Mouse (Mus musculus) stomach, embryonic 14.5 days (tissue): ENCODE results near the gene Med16. TPM values are rescaled to one million over a fixed set of nuclear protein-coding genes. Genes with fewer than 3 reads are reported as not detected.

Source experiments
- ATAC-seq: fragments of 200-750 bp; cut with Nextera tagmentation; 2 replicates; pipeline ENCODE4 v1.8.0; 2017; ENCODE audit warnings: low read depth, moderate TSS enrichment; ENCODE audit not compliant: insufficient number of reproducible peaks, insufficient read depth, low FRiP score
- H3K27ac ChIP-seq: fragments of 300-500 bp; sonication (generic); 2 replicates; pipeline ENCODE4 v1.5.1; 2014; ENCODE audit warnings: mild to moderate bottlenecking, low read length, moderate library complexity, mixed read lengths
- H3K27me3 ChIP-seq: fragments of 300-500 bp; sonication (generic); 2 replicates; pipeline ENCODE4 v1.6.1; 2014; ENCODE audit warnings: low read length, control low read depth, mixed read lengths; ENCODE audit not compliant: control insufficient read depth, insufficient read depth
- H3K36me3 ChIP-seq: fragments of 300-500 bp; sonication (generic); 2 replicates; pipeline ENCODE4 v1.6.1; 2014; ENCODE audit warnings: mild to moderate bottlenecking, control low read depth, low read length, moderate library complexity, mixed read lengths; ENCODE audit not compliant: control insufficient read depth, insufficient read depth
- H3K4me1 ChIP-seq: fragments of 300-500 bp; sonication (generic); 2 replicates; pipeline ENCODE4 v1.6.1; 2014; ENCODE audit warnings: low read length, control low read depth, mixed read lengths; ENCODE audit not compliant: control insufficient read depth, insufficient read depth
- H3K4me2 ChIP-seq: fragments of 300-500 bp; sonication (generic); replicated peaks from 2 replicates; pipeline ENCODE4 v1.6.1; 2014; ENCODE audit warnings: low read depth, low read length, control low read depth
- H3K4me3 ChIP-seq: fragments of 300-500 bp; sonication (generic); 2 replicates; pipeline ENCODE4 v1.5.1; 2014; ENCODE audit warnings: low read depth, low read length, control low read depth
- H3K9ac ChIP-seq: fragments of 300-500 bp; sonication (generic); replicated peaks from 2 replicates; pipeline ENCODE4 v1.6.1; 2014; ENCODE audit warnings: low read depth, mild to moderate bottlenecking, control low read depth, low read length, moderate library complexity, mixed read lengths
- H3K9me3 ChIP-seq: fragments of 300-500 bp; sonication (generic); 2 replicates; pipeline ENCODE4 v1.6.1; 2016; ENCODE audit warnings: low read depth, low read length, control low read depth; ENCODE audit not compliant: control insufficient read depth
- WGBS: fragments of 180-500 bp; shearing (Covaris S2); extraction: QIAGEN DNeasy Blood & Tissue Kit; methylation state at CpG from one replicate; pipeline ENCODE4 v1.1.7; 2014; 5-methylcytosine and 5-hydroxymethylcytosine counted together
- polyA plus RNA-seq: library from polyadenylated mRNA; unstranded; fragments of >200 nt; fragmentation: Nextera tagmentation; extraction: Ambion mirVana; gene quantifications from 2 replicates; pipeline ENCODE4 v1.2.1, GENCODE M21; 2014

The Med16 gene
- polyA plus RNA-seq, 1 experiment from 2014 or later = 43.4 TPM

DNA sequence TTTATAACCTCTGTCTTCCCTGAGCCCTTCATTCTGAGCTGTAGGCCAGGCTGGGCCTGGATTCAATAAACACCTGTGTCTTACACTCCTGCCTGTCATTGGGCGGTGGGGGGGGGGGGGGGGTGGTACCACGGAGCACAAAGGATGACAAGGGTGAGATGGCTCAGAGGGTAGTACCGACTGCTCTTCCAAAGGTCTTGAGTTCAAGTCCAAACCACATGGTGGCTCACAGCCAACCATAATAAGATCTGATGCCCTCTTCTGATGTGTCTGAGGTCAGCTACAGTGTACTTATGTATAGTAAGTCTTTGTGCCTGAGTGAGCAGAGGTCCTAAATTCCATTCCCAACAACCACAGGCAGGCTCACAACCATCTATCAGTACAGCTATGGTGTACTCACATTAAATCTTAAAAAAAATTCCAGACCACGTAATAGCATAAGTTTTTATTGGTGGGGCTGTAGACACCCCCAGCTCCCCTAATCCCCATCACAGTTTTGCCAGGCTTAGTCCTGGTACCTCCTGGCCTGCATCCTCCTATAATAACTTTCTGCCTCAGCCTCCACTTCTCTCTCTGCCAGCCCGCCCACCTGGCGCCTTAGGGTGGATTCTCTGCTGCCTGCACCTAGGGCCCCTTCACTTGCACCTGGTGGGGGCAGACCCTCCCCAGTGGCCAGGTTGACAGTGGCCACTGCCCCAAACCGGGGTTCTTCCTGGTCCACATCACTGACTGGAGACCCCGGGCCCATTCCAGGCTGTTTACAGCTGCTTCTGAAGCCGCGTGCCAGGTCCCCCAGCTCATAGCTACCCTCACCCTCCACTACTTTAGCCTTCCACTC is 44.2 kb downstream of the Med16 start:
- 0 out of 2 replicates have a peak, but pooled peaks have one; percentile 28 for ATAC-seq
- Histone ChIP-seq H3K4me3 (no peak overlapping the region), H3K4me1 (0 out of 2 replicates have a peak, but pooled peaks cover 2% of the 10 kb centered on the region), H3K9ac (no peak overlapping the region), H3K36me3 (peaks cover 65% of the 10 kb centered on the region), H3K9me3 (no peaks in the 10 kb centered on the region), H3K4me2 (no peak overlapping the region), H3K27me3 (no peaks in the 10 kb centered on the region), H3K27ac (peak overlapping the region; percentile 21; the same call in 1 of the 2 replicates)
- WGBS = 45% methylated on average over 10 of the region's 10 CpGs

DNA sequence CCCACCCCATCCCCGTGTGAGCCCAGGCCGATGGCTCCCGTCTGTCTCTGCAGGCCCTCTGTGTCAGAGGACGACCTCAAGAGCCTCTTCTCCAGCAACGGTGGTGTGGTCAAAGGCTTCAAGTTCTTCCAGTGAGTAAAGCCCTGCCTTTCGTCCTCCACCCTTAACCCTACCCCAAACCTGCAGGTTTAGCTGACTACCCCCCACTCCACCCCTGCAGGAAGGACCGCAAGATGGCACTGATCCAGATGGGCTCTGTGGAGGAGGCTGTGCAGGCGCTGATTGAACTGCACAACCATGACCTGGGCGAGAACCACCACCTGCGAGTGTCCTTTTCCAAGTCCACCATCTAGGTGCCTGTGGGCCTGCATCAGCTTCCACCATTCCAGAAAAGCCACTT is 45.8 kb downstream of the Med16 start:
- 65% methylated on average over 10 of the region's 10 CpGs for WGBS
- H3K27ac ChIP-seq = no peak overlapping the region
- H3K36me3 ChIP-seq = peaks cover 80% of the 10 kb centered on the region
- ATAC-seq = no peak
- H3K4me3 ChIP-seq = no peak overlapping the region
- H3K9me3 ChIP-seq = no peaks in the 10 kb centered on the region
- no peak overlapping the region for H3K4me2 ChIP-seq
- H3K4me1 ChIP-seq = peaks cover 11% of the 10 kb centered on the region
- no peaks in the 10 kb centered on the region for H3K27me3 ChIP-seq
- H3K9ac ChIP-seq = no peak overlapping the region

- H3K27ac ChIP-seq = no peak overlapping the region
- H3K36me3 ChIP-seq = peaks cover 82% of the 10 kb centered on the region
These were observed 46.5 kb downstream of the Med16 start for GRCm38 (mm10) chr10:79862049-79862788.

DNA sequence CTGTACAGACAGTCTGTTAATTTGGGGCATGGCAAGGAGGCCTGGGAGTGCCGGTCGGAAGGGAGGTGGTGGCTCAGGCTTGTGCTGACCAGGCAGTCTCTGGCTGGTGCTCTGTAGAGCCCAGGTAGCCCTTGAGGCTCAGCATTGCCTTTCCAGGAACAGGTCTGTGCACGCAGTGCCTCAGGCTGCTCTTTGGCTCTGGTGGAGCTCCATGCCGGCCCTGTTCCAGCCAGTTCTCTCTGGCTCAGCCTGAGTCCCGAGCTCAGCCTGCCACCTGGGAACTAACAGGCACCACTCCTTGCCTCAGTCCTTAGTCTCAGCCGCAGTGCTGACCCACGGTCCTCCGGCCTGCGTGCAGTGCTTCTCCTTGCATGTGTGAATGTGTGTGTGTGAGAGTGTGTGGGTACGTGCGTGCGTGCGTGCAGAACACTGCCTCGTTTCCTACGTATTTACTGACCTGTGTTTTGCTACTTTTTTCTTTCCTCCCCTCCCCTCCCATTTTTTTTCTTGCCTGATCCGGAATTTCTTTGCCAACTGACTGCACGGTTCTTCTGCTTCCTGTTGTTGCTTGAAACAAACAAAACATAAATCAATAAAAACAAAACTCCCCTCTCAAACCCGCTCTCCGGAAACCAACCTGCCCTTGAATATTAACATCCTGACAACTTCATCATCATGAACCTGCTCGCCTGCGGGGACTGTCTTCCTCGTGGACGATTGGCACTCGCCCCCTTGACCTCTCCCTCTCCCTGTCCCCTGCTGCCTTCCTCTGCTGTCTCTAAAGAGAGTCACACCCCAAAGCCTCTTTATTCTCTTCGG is 47.3 kb downstream of the Med16 start:
- peaks cover 87% of the 10 kb centered on the region for H3K36me3 ChIP-seq
- H3K27ac ChIP-seq = no peak overlapping the region
- no peak overlapping the region for H3K4me2 ChIP-seq
- H3K4me1 ChIP-seq = peaks cover 26% of the 10 kb centered on the region
- H3K27me3 ChIP-seq = no peaks in the 10 kb centered on the region
- no peak for ATAC-seq
- WGBS = 71% methylated on average over 25 of the region's 25 CpGs
- no peak overlapping the region for H3K9ac ChIP-seq
- no peak overlapping the region for H3K4me3 ChIP-seq
- H3K9me3 ChIP-seq = no peaks in the 10 kb centered on the region

More at GRCm38 (mm10) chr10:79862049-79862788, 46.5 kb downstream of the Med16 start:
- Histone ChIP-seq H3K4me3 (no peak overlapping the region), H3K4me2 (no peak overlapping the region), H3K9ac (no peak overlapping the region), H3K4me1 (peaks cover 18% of the 10 kb centered on the region), H3K9me3 (no peaks in the 10 kb centered on the region), H3K27me3 (no peaks in the 10 kb centered on the region)
- 88% methylated on average over 23 of the region's 23 CpGs for WGBS
- no peak for ATAC-seq

DNA sequence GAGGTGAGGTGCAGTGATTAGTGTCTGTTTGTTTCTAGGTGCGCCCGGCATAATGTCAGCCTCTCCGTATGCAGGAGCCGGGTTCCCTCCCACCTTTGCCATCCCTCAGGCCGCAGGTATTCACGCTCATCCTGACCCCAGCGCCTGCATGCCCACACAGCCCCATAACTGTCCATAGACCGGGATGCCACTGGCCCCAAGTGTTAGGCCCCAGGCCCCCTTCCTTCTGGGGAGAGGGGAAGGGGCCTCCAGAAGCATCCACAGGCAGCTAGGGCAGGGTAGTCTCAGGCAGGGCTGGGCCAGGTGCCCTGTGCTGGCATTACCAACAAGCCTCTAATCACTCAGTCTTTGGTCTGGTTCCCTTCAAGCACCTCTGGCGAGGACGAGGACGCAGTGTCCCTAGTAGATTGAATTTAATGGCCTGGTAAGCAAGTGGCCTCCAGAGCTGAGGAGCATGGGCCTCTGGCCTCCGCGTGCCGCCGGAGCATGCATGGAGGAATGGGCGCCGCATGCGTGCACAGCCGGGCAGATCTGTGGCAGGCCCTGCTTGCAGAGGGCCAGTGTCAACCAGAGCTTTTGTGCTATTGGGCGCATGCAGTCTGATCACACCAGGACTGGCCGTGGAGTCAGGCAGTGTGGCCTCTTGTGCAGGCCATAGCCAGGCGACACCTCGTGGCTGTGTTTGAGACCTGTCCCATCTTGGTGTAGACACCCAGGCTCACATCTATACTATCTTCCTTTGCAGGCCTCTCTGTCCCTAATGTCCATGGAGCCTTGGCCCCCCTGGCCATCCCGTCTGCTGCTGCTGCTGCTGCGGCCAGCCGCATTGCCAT is 48.4 kb downstream of the Med16 start:
- WGBS = 90% methylated on average over 26 of the region's 26 CpGs
- no peaks in the 10 kb centered on the region for H3K27me3 ChIP-seq
- no peaks in the 10 kb centered on the region for H3K9me3 ChIP-seq
- ATAC-seq = no peak
- no peak overlapping the region for H3K4me2 ChIP-seq
- no peak overlapping the region for H3K27ac ChIP-seq
- 0 out of 2 replicates have a peak overlapping the region, but pooled peaks have one; percentile 1 for H3K4me3 ChIP-seq
- no peak overlapping the region; the same call in 1 of the 2 replicates for H3K9ac ChIP-seq
- peaks cover 84% of the 10 kb centered on the region for H3K36me3 ChIP-seq
- H3K4me1 ChIP-seq = peaks cover 30% of the 10 kb centered on the region

DNA sequence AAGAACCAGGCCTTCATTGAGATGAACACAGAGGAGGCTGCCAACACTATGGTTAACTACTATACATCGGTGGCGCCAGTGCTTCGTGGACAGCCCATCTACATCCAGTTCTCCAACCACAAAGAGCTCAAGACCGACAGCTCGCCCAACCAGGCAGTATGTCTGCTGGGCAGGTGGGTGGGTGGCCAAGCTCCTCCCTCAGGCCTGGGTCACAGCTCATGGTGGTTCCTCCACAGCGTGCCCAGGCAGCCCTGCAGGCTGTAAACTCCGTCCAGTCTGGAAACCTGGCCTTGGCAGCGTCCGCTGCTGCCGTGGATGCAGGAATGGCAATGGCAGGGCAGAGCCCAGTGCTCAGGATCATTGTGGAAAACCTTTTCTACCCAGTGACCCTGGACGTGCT is 49.6 kb downstream of the Med16 start:
- H3K27me3 ChIP-seq = no peaks in the 10 kb centered on the region
- H3K4me2 ChIP-seq = no peak overlapping the region
- no peak for ATAC-seq
- H3K9ac ChIP-seq = no peak overlapping the region
- H3K4me1 ChIP-seq = peaks cover 30% of the 10 kb centered on the region
- no peaks in the 10 kb centered on the region for H3K9me3 ChIP-seq
- 78% methylated on average over 11 of the region's 11 CpGs for WGBS
- no peak overlapping the region for H3K4me3 ChIP-seq
- H3K27ac ChIP-seq = no peak overlapping the region
- peaks cover 73% of the 10 kb centered on the region for H3K36me3 ChIP-seq

DNA sequence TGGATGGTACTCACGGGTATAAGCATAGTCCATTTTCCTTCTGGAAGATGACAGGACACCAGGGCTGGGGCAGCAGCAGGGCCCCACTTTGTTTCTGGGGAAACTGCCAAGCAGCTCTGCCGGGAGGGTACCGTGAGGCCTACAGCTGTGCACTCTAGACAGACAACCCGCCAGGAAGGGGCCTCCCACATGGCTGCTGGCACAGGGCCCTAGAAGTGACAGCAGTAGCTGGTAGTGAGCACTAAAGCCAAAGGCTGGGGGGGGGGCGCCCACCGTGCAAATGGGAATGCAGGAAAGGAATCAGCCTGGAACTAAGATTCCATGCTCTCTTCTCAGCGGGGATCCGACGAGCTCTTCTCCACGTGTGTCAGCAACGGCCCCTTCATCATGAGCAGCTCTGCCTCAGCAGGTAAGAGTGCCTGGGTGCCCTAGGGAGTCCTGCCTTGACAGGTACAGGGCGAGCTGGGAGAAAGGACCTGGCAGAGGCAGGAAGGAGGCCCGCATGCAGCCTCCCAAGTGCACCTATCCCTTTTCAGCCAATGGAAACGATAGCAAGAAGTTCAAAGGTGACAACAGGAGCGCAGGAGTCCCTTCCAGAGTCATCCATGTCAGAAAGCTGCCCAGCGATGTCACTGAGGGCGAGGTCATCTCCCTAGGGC is 50.2 kb downstream of the Med16 start:
- 44% methylated on average over 17 of the region's 17 CpGs for WGBS
- Histone ChIP-seq H3K4me1 (peaks cover 30% of the 10 kb centered on the region), H3K9me3 (no peaks in the 10 kb centered on the region), H3K36me3 (peaks cover 70% of the 10 kb centered on the region), H3K4me3 (peak overlapping the region; percentile 99), H3K27ac (peak overlapping the region; percentile 81; the same call in 1 of the 2 replicates), H3K4me2 (peak overlapping the region; percentile 84), H3K9ac (0 out of 2 replicates have a peak overlapping the region, but pooled peaks have one; percentile 6), H3K27me3 (no peaks in the 10 kb centered on the region)
- no peak for ATAC-seq
